Mouse (Mus musculus): Measurements from ENCODE around the gene Ces1e. TPM values are rescaled to one million over a fixed set of nuclear protein-coding genes. Genes with fewer than 3 reads are reported as not detected.

Ces1e gene
- total and polyA plus RNA-seq, 3 experiments, result not detected

GRCm38 (mm10) chr8:93234706-93235105, 5.3 kb upstream of the Ces1e start:
- peaks cover 5% of the 10 kb centered on the region for H3K9me3 ChIP-seq (replicated peaks; ENCODE audit: low read length)
- in situ Hi-C loops (cut with MboI; ENCODE audit: low pct_ligation_motif_present, low pct_unique_long_range_greater_than_20kb, low sequenced_read_pairs) (no loop called here), dilution Hi-C loops (cut with MboI; ENCODE audit: extremely low pct_ligation_motif_present, extremely low pct_unique_long_range_greater_than_20kb, low sequenced_read_pairs) (no loop called here)
- no peak overlapping the region for H3K4me2 ChIP-seq (ENCODE audit: insufficient read depth, low read depth, poor library complexity, severe bottlenecking)
- H3K4me3 ChIP-seq (replicated peaks in 1 of 3; ENCODE audit: low read depth in 2 of 3, low read length in 2 of 3, poor library complexity in 1 of 3), result no peak overlapping the region
- peaks cover 43% of the 10 kb centered on the region for H3K27me3 ChIP-seq (replicated peaks)
- TF ChIP-seq ELF1 (IDR thresholded peaks at IDR 0.05; ENCODE audit: low read depth, low read length), result no peak
- TF ChIP-seq RCOR1 (conservative IDR thresholded peaks at IDR 0.05; ENCODE audit: low read depth, low read length), result no peak
- no peak for TF ChIP-seq PAX5 (IDR thresholded peaks at IDR 0.05; ENCODE audit: low read length)
- no peak for TF ChIP-seq HCFC1 (IDR thresholded peaks at IDR 0.05; ENCODE audit: low read depth, low read length)
- no peak for TF ChIP-seq MAFK (IDR thresholded peaks at IDR 0.05; ENCODE audit: insufficient replicate concordance, low read length)
- TF ChIP-seq NRF1 (IDR thresholded peaks at IDR 0.05; ENCODE audit: low read depth, low read length), result no peak
- TF ChIP-seq IRF4 (IDR thresholded peaks at IDR 0.05; ENCODE audit: low read depth, low read length), result no peak
- TF ChIP-seq GABPA (IDR thresholded peaks at IDR 0.05; ENCODE audit: insufficient replicate concordance, low read depth, low read length), result no peak
- TF ChIP-seq POLR2AphosphoS2 (IDR thresholded peaks at IDR 0.05; ENCODE audit: low read depth, low read length), result no peak
- TF ChIP-seq MEF2A (IDR thresholded peaks at IDR 0.05; ENCODE audit: borderline replicate concordance, low read depth, low read length), result no peak
- no peak for TF ChIP-seq ZC3H11A (IDR thresholded peaks at IDR 0.05; ENCODE audit: low read depth, low read length)
- TF ChIP-seq USF2 (conservative IDR thresholded peaks at IDR 0.05; ENCODE audit: low read depth, low read length), result no peak
- no peak for TF ChIP-seq SMC3 (IDR thresholded peaks at IDR 0.05; ENCODE audit: low read depth, low read length)
- TF ChIP-seq POLR2A (IDR thresholded peaks at IDR 0.05; ENCODE audit: low read depth, low read length), result no peak
- TF ChIP-seq USF1 (IDR thresholded peaks at IDR 0.05; ENCODE audit: low read depth, low read length), result no peak
- TF ChIP-seq ZNF384 (IDR thresholded peaks at IDR 0.05; ENCODE audit: low read depth, low read length), result no peak
- no peak for TF ChIP-seq SIN3A (IDR thresholded peaks at IDR 0.05; ENCODE audit: low read length)
- TF ChIP-seq EP300 (IDR thresholded peaks at IDR 0.05; ENCODE audit: low read length), result no peak
- H3K79me2 ChIP-seq (replicated peaks; ENCODE audit: control insufficient read depth, extremely low read depth, insufficient read depth, poor library complexity, severe bottlenecking), result no peaks in the 10 kb centered on the region
- DNase-seq (ENCODE audit: extremely low read depth), result no peak
- H3K4me1 ChIP-seq (ENCODE audit: control insufficient read depth in 1 of 2, insufficient read depth in 2 of 2), result no peaks in the 10 kb centered on the region
- H3K27ac ChIP-seq (ENCODE audit: insufficient read depth, low read depth), result no peak overlapping the region
- H3K36me3 ChIP-seq (replicated peaks in 1 of 2; ENCODE audit: control insufficient read depth in 1 of 2, insufficient read depth in 1 of 2, low read length in 1 of 2), result no peaks in the 10 kb centered on the region
- H3K9ac ChIP-seq (ENCODE audit: insufficient read depth, low read depth), result no peak overlapping the region

GRCm38 (mm10) chr8:93234068-93234467, 4.6 kb upstream of the Ces1e start:
- no peak overlapping the region for H3K9ac ChIP-seq (ENCODE audit: insufficient read depth, low read depth)
- dilution Hi-C loops (cut with MboI; ENCODE audit: extremely low pct_ligation_motif_present, extremely low pct_unique_long_range_greater_than_20kb, low sequenced_read_pairs), result no loop called here
- no peaks in the 10 kb centered on the region for H3K79me2 ChIP-seq (replicated peaks; ENCODE audit: control insufficient read depth, extremely low read depth, insufficient read depth, poor library complexity, severe bottlenecking)
- in situ Hi-C loops (cut with MboI; ENCODE audit: low pct_ligation_motif_present, low pct_unique_long_range_greater_than_20kb, low sequenced_read_pairs), result no loop called here
- H3K27ac ChIP-seq (ENCODE audit: insufficient read depth, low read depth), result no peak overlapping the region
- peaks cover 47% of the 10 kb centered on the region for H3K27me3 ChIP-seq (replicated peaks)
- H3K36me3 ChIP-seq (replicated peaks in 1 of 2; ENCODE audit: control insufficient read depth in 1 of 2, insufficient read depth in 1 of 2, low read length in 1 of 2), result no peaks in the 10 kb centered on the region
- TF ChIP-seq CTCF (conservative IDR thresholded peaks at IDR 0.05 in 1 of 2, IDR thresholded peaks at IDR 0.05 in 1 of 2; ENCODE audit: low read depth in 2 of 2, low read length in 2 of 2), result no peak
- TF ChIP-seq USF2 (conservative IDR thresholded peaks at IDR 0.05; ENCODE audit: low read depth, low read length), result no peak
- TF ChIP-seq POLR2AphosphoS2 (IDR thresholded peaks at IDR 0.05; ENCODE audit: low read depth, low read length), result no peak
- no peak for TF ChIP-seq BHLHE40 (IDR thresholded peaks at IDR 0.05; ENCODE audit: low read depth, low read length)
- no peak for TF ChIP-seq POLR2A (IDR thresholded peaks at IDR 0.05; ENCODE audit: low read depth, low read length)
- TF ChIP-seq JUN (IDR thresholded peaks at IDR 0.05; ENCODE audit: insufficient read depth, low read depth, low read length), result no peak
- TF ChIP-seq NELFE (IDR thresholded peaks at IDR 0.05; ENCODE audit: low read depth, low read length), result no peak
- H3K4me2 ChIP-seq (ENCODE audit: insufficient read depth, low read depth, poor library complexity, severe bottlenecking), result no peak overlapping the region
- H3K4me1 ChIP-seq (ENCODE audit: control insufficient read depth in 1 of 2, insufficient read depth in 2 of 2), result no peaks in the 10 kb centered on the region
- peaks cover 5% of the 10 kb centered on the region for H3K9me3 ChIP-seq (replicated peaks; ENCODE audit: low read length)
- H3K4me3 ChIP-seq (replicated peaks in 1 of 3; ENCODE audit: low read depth in 2 of 3, low read length in 2 of 3, poor library complexity in 1 of 3), result no peak overlapping the region
- DNase-seq (ENCODE audit: extremely low read depth), result no peak

All from CH12.LX (cell line).